Mouse (Mus musculus) neutrophil, adult 5-6 weeks (primary cell): ENCODE results near the gene Capn3. TPM values are rescaled to one million over a fixed set of nuclear protein-coding genes. Genes with fewer than 3 reads are reported as not detected.

Experiments
- ATAC-seq: fragments of 151-379, 151-347 bp; 2 replicates; pipeline ENCODE4 v1.8.0; 2017; ENCODE audit warnings: mild to moderate bottlenecking, moderate TSS enrichment; ENCODE audit not compliant: insufficient number of reproducible peaks, poor library complexity, low FRiP score, severe bottlenecking; ENCODE audit errors: extremely low read depth
- total RNA-seq: library from RNA; stranded (forward); fragments of 200-1000 nt; gene quantifications from 2 replicates; pipeline ENCODE4 v1.2.3, GENCODE M21; 2017

The Capn3 gene
- total RNA-seq: 2.8 and 5.0 TPM in 2 replicates

- no peak for ATAC-seq
These were observed at the start of gene Capn3 for GRCm38 (mm10) chr2:120455719-120456118. TSS of gene Capn3 (plus strand) at chr2:120456019.

GRCm38 (mm10) chr2:120411096-120411628, 44.7 kb upstream of the Capn3 start:
- ATAC-seq: no peak

- no peak for ATAC-seq
These were observed 41.7 kb upstream of the Capn3 start for GRCm38 (mm10) chr2:120414113-120414512.

- no peak for ATAC-seq
These were observed 40.9 kb upstream of the Capn3 start for GRCm38 (mm10) chr2:120414738-120415414.

- no peak for ATAC-seq
These were observed 31.4 kb upstream of the Capn3 start for GRCm38 (mm10) chr2:120424386-120424785.

- ATAC-seq: no peak
These were observed 11.3 kb upstream of the Capn3 start for GRCm38 (mm10) chr2:120444486-120444885.

- ATAC-seq: no peak
These were observed 9.4 kb upstream of the Capn3 start for GRCm38 (mm10) chr2:120446373-120446772.

- ATAC-seq: no peak
These were observed 8.5 kb upstream of the Capn3 start for GRCm38 (mm10) chr2:120447306-120447705.

- no peak for ATAC-seq
These were observed 5.1 kb upstream of the Capn3 start for GRCm38 (mm10) chr2:120450724-120451123.

- ATAC-seq: no peak
These were observed 3.2 kb upstream of the Capn3 start for GRCm38 (mm10) chr2:120452600-120452999.

GRCm38 (mm10) chr2:120454987-120455386, 832 bp upstream of the Capn3 start:
- no peak for ATAC-seq

- ATAC-seq: no peak
These were observed 4.4 kb downstream of the Capn3 start for GRCm38 (mm10) chr2:120460216-120460615.

GRCm38 (mm10) chr2:120463328-120463727, 7.5 kb downstream of the Capn3 start:
- ATAC-seq: no peak

- no peak for ATAC-seq
These were observed 8.3 kb downstream of the Capn3 start for GRCm38 (mm10) chr2:120464091-120464490.

GRCm38 (mm10) chr2:120464732-120465396, 9.0 kb downstream of the Capn3 start:
- ATAC-seq: no peak

- ATAC-seq: no peak
These were observed 9.6 kb downstream of the Capn3 start for GRCm38 (mm10) chr2:120465397-120465785.

- ATAC-seq: no peak
These were observed 12.2 kb downstream of the Capn3 start for GRCm38 (mm10) chr2:120468011-120468410.

GRCm38 (mm10) chr2:120469220-120469619, 13.4 kb downstream of the Capn3 start:
- ATAC-seq: no peak

GRCm38 (mm10) chr2:120469715-120470114, 13.9 kb downstream of the Capn3 start:
- no peak for ATAC-seq

- ATAC-seq: no peak
These were observed 15.0 kb downstream of the Capn3 start for GRCm38 (mm10) chr2:120470856-120471255.
